Mouse (Mus musculus) CH12F3 (cell line): ENCODE data around the gene Lcn9.

Source experiments
- in situ Hi-C: fragments of 300-500 bp; cut with MboI; formaldehyde crosslinking; loops from 2 replicates; pipeline ENCODE4 v1.14.3; 2020; ENCODE audit warnings: low sequenced_read_pairs

The Lcn9 gene

DNA sequence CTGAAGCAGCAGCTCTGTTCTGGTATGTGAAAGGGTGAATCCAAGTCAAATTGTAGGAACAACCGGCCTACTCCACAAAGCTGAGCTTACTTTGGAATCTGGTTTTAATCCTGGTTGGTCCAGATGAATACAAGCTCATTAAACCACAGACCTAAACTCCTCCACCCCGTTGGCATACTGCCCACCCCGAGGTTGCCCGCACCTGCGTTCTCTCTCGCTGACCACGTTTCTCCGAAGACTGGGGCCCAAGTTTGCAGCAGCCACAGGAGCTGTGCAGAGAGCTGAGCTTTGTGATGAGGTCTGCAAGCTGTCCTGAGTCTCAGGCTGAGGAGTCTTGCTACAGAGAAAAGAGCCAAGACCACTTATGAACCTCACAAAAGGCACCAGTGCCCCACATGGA lies 23.6 kb downstream of the Lcn9 start:
- in situ Hi-C loops: no loop called here

GRCm38 (mm10) chr2:25847226-25847625 lies 24.3 kb downstream of the Lcn9 start, which contains the start of gene Sohlh1:
TSS of gene Sohlh1 (minus strand) at chr2:25847248.
- in situ Hi-C loops: no loop called here

- in situ Hi-C loops: no loop called here
Observed at GRCm38 (mm10) chr2:25850330-25850729, 27.4 kb downstream of the Lcn9 start.

GRCm38 (mm10) chr2:25852626-25853025 lies 29.7 kb downstream of the Lcn9 start:
- in situ Hi-C loops: no loop called here

DNA sequence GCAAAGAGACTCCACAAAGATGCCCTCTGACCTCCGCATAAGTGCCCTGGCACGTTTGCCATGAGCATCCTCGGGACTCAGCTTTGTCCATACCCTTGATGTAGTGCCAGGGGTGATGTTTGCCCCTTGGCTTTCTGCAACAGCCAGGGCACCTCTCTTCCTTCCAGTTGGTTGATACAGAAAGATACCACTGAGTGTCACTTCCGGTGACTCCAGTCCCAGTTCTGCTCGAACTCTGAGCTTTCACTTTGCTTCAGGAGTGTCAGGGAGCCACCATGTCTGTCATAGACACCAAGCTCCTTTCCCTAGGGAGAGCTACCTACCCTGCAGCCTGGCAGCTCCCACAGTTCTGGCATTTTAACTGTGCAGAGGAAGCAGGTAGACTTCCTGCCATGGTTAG lies 31.0 kb downstream of the Lcn9 start:
- in situ Hi-C loops: no loop called here

DNA sequence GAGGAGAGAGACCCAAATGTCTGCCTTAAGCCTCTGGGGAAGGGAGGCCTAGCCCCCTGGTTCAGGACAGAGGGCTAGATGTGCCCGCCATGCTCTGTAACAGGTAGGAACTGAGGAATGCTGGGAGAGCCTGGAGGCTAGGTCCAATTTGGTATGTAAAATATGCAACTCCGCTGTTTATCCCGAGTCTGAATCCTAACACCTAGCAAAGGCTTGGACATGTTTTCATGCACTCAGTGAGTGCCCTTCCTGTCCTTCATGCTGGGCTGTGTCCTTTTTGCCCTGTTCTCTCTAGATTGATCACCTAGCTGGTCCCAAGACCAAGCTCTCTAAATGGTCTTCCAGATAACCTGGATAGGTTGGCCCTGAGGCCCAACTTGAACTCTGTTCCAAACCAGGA lies 36.9 kb downstream of the Lcn9 start:
- in situ Hi-C loops: no loop called here

DNA sequence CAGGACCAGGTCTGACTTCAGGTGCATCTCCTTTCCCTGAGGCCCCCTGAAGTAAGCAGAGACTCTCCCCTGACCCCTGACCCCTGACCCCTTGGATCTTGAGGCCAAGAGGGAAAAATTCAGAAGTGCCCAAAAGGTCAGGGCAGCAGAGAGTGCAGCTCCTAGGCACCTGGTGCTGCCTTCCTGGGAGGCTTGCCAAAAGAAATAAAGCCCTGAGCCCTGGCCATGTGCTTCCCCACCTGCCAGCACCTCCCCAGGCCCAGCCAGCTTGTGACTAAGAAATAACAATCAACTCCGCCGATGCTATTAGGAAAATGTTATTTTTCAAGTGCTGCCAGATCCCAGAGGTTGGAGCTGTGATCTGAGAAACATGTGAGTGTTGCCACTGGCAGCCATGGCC lies 39.1 kb downstream of the Lcn9 start:
- in situ Hi-C loops: no loop called here

GRCm38 (mm10) chr2:25862696-25863270 lies 39.8 kb downstream of the Lcn9 start:
- in situ Hi-C loops: no loop called here

- in situ Hi-C loops: no loop called here
Observed at GRCm38 (mm10) chr2:25863337-25864131, 40.6 kb downstream of the Lcn9 start, which contains the start of gene Kcnt1. TSS of gene Kcnt1 (plus strand) at chr2:25863734.

DNA sequence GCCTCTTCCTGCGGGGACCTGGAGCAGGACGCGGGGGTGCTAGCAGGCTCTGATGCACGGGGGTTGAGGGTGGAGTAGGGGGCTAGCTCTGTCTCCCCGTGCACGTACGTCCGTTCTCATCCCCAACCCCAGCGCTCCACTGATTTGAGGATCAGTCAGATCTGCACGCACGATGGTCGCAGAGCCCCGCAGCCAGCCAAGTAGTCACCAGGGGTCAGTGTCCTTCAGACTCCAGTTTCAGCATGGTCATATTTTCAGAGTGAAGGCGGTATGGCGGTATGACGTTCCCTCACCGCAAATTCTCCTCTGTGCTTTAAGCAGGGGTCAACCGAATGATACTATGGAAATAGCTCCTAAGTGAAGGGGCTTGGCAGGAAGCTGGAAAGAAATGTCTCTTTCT lies 41.3 kb downstream of the Lcn9 start:
- in situ Hi-C loops: no loop called here

DNA sequence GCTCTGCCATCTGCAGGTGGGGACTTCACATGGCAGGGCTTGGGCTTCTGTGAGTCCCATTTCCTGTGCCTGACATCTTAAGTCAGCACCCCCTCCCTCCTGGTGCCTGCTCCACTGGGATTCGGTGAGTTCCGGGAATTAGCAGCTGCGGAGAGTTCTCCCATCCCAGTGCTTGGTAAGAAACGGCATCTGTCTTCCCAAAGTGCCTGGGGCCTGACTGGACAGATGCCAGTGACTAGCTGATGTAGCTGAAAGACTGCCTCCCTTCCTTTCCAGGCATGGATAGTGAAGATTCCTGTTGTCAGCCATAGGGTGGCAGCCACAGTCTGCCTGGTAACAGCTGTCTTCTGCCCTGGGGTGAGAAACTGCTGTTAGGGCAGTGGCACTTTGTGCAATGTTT lies 42.5 kb downstream of the Lcn9 start:
- in situ Hi-C loops: no loop called here

DNA sequence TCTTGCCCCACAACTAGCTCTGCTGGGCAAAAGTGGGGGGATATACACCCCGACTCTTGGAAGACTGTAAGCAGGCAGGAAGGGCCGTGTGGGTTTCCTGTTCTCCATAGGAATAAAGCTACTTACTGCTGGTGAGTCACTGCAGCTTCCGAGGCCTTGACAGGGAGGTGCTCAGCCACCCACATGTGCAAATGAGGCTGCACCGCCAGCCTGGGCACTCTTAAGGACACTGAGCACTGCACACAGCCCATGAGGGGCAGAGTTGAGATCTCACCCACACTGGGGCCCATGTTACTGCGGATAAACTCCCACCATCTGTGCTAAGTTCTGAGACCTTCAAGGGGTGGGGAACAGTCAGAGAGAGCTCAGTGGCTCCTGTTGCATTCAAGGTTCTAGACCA lies 43.7 kb downstream of the Lcn9 start:
- in situ Hi-C loops: no loop called here
